Mouse (Mus musculus): ENCODE measurements around the gene Rab5c. TPM values are rescaled to one million over a fixed set of nuclear protein-coding genes. Genes with fewer than 3 reads are reported as not detected.
A peak's percentile ranks its signal among the peaks of the same experiment; 100 is the strongest.

The Rab5c gene
- polyA plus RNA-seq, 1 experiment = 445 TPM

GRCm38 (mm10) chr11:100775921-100776320 is 37.9 kb upstream of the Rab5c start:
- Histone ChIP-seq H3K4me3 (ENCODE audit: insufficient read depth, low read depth, low read length) (no peak overlapping the region), H3K27me3 (replicated peaks; ENCODE audit: control insufficient read depth, insufficient read depth, low read length) (no peaks in the 10 kb centered on the region), H3K4me1 (ENCODE audit: control insufficient read depth, insufficient read depth, low read length) (peaks cover 4% of the 10 kb centered on the region; the same call in 1 of the 2 replicates), H3K27ac (ENCODE audit: insufficient read depth, low read depth, low read length) (no peak overlapping the region), H3K36me3 (ENCODE audit: control insufficient read depth, insufficient read depth, low read length) (no peaks in the 10 kb centered on the region)
- TF ChIP-seq POLR2A (IDR thresholded peaks at IDR 0.05; ENCODE audit: low read depth, low read length) (no peak), CTCF (conservative IDR thresholded peaks at IDR 0.05; ENCODE audit: insufficient read depth, insufficient read length, low read depth, low read length) (no peak)
- WGBS = 87% methylated on average over 10 of the region's 10 CpGs
- no peak for DNase-seq

- no peak for TF ChIP-seq POLR2A (IDR thresholded peaks at IDR 0.05; ENCODE audit: low read depth, low read length)
- no peak for TF ChIP-seq CTCF (conservative IDR thresholded peaks at IDR 0.05; ENCODE audit: insufficient read depth, insufficient read length, low read depth, low read length)
Observed at GRCm38 (mm10) chr11:100774261-100774660, 36.2 kb upstream of the Rab5c start.

DNA sequence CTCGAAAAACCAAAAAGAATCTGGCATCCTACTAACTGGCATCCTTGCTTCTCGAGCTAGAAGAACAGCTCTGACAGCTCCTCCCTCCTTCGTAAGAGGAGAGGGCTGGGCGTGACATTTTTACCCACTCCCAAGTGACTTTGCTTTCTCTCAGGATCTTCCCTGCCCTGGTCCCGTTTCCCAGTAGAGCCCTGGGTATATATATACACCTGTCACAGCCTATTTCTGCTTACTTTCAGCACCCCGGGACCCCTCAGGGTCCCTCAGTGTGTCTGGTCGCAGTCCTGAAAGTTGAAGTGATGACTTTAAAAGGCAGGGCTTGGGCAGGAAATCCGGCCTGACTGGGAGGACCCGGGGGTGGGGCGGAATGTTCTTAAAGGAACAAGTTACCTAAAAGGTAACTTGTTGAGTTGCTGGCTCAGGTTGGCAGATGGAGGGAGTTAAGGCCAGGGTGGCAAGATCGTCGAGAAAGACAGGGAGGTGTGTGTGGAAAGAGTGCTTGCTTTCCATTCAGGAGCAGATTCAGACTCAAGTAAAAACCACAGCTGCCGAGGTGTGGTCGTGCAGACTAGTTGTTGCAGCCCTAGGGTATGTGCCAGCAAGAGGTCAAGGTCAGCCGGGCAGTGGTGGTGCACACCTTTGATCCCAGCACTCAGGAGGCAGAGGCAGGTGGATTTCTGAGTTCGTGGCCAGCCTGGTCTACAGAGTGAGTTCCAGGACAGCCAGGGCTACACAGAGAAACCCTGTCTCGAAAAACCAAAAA is 32.8 kb upstream of the Rab5c start, which contains the start of gene Ghdc:
Gene Ghdc (minus strand): TSS at position 312 of the 763 bp plus-strand sequence.
- Histone ChIP-seq H3K36me3 (ENCODE audit: control insufficient read depth, insufficient read depth, low read length) (no peaks in the 10 kb centered on the region), H3K27me3 (replicated peaks; ENCODE audit: control insufficient read depth, insufficient read depth, low read length) (no peaks in the 10 kb centered on the region), H3K27ac (ENCODE audit: insufficient read depth, low read depth, low read length) (peak within 1 kb of the TSS; percentile 93), H3K4me3 (ENCODE audit: insufficient read depth, low read depth, low read length) (peak within 1 kb of the TSS; percentile 84), H3K4me1 (ENCODE audit: control insufficient read depth, insufficient read depth, low read length) (peaks cover 19% of the 10 kb centered on the region; the same call in 1 of the 2 replicates)
- 9% methylated on average over 17 of the region's 17 CpGs for WGBS
- no peak for TF ChIP-seq CTCF (conservative IDR thresholded peaks at IDR 0.05; ENCODE audit: insufficient read depth, insufficient read length, low read depth, low read length)
- TF ChIP-seq POLR2A (IDR thresholded peaks at IDR 0.05; ENCODE audit: low read depth, low read length) = no peak
- peak; percentile 95 for DNase-seq

More at GRCm38 (mm10) chr11:100774261-100774660, 36.2 kb upstream of the Rab5c start:
- no peaks in the 10 kb centered on the region for H3K36me3 ChIP-seq (ENCODE audit: control insufficient read depth, insufficient read depth, low read length)
- 88% methylated on average over 4 of the region's 4 CpGs for WGBS
- H3K27ac ChIP-seq (ENCODE audit: insufficient read depth, low read depth, low read length) = no peak overlapping the region
- H3K4me3 ChIP-seq (ENCODE audit: insufficient read depth, low read depth, low read length) = no peak overlapping the region
- no peaks in the 10 kb centered on the region for H3K27me3 ChIP-seq (replicated peaks; ENCODE audit: control insufficient read depth, insufficient read depth, low read length)
- no peak for DNase-seq
- peaks cover 12% of the 10 kb centered on the region; the same call in 1 of the 2 replicates for H3K4me1 ChIP-seq (ENCODE audit: control insufficient read depth, insufficient read depth, low read length)

- Histone ChIP-seq H3K4me1 (ENCODE audit: control insufficient read depth, insufficient read depth, low read length) (peaks cover 19% of the 10 kb centered on the region; the same call in 1 of the 2 replicates), H3K36me3 (ENCODE audit: control insufficient read depth, insufficient read depth, low read length) (no peaks in the 10 kb centered on the region), H3K27me3 (replicated peaks; ENCODE audit: control insufficient read depth, insufficient read depth, low read length) (no peaks in the 10 kb centered on the region), H3K4me3 (ENCODE audit: insufficient read depth, low read depth, low read length) (peak overlapping the region; percentile 84), H3K27ac (ENCODE audit: insufficient read depth, low read depth, low read length) (no peak overlapping the region)
- DNase-seq = no peak
- 36% methylated on average over 6 of the region's 6 CpGs for WGBS
- no peak for TF ChIP-seq CTCF (conservative IDR thresholded peaks at IDR 0.05; ENCODE audit: insufficient read depth, insufficient read length, low read depth, low read length)
- no peak for TF ChIP-seq POLR2A (IDR thresholded peaks at IDR 0.05; ENCODE audit: low read depth, low read length)
Observed at GRCm38 (mm10) chr11:100769980-100770379, 32.0 kb upstream of the Rab5c start.

DNA sequence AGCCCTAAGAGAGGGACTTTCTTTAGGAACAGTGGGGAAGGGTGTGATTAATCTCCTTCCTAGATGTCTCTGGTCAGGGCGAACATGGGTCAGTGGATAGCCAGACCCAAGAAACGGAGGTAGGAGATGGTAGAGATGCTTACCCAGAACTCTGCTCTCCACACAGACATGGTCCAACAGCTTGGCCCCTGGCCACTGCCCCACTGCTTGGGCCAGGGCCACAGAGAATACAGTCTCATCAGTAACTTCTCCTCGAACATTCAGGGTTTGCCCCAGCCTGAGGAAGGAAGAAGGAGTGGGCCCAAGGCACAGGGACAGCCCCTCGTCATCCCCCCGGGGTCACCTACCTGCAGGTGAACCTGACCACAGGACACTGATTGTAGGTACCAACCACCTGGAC is 29.9 kb upstream of the Rab5c start:
- Histone ChIP-seq H3K4me3 (ENCODE audit: insufficient read depth, low read depth, low read length) (no peak overlapping the region), H3K27me3 (replicated peaks; ENCODE audit: control insufficient read depth, insufficient read depth, low read length) (no peaks in the 10 kb centered on the region), H3K27ac (ENCODE audit: insufficient read depth, low read depth, low read length) (no peak overlapping the region), H3K4me1 (ENCODE audit: control insufficient read depth, insufficient read depth, low read length) (peaks cover 19% of the 10 kb centered on the region; the same call in 1 of the 2 replicates), H3K36me3 (ENCODE audit: control insufficient read depth, insufficient read depth, low read length) (no peaks in the 10 kb centered on the region)
- no peak for TF ChIP-seq CTCF (conservative IDR thresholded peaks at IDR 0.05; ENCODE audit: insufficient read depth, insufficient read length, low read depth, low read length)
- TF ChIP-seq POLR2A (IDR thresholded peaks at IDR 0.05; ENCODE audit: low read depth, low read length) = no peak
- peak; percentile 80 for DNase-seq
- WGBS = 75% methylated on average over 5 of the region's 5 CpGs

- Histone ChIP-seq H3K27me3 (replicated peaks; ENCODE audit: control insufficient read depth, insufficient read depth, low read length) (no peaks in the 10 kb centered on the region), H3K4me1 (ENCODE audit: control insufficient read depth, insufficient read depth, low read length) (peaks cover 19% of the 10 kb centered on the region; the same call in 1 of the 2 replicates), H3K27ac (ENCODE audit: insufficient read depth, low read depth, low read length) (no peak overlapping the region), H3K36me3 (ENCODE audit: control insufficient read depth, insufficient read depth, low read length) (no peaks in the 10 kb centered on the region), H3K4me3 (ENCODE audit: insufficient read depth, low read depth, low read length) (no peak overlapping the region)
- peak; percentile 85 for DNase-seq
- 60% methylated on average over 9 of the region's 9 CpGs for WGBS
- TF ChIP-seq POLR2A (IDR thresholded peaks at IDR 0.05; ENCODE audit: low read depth, low read length) (no peak), CTCF (conservative IDR thresholded peaks at IDR 0.05; ENCODE audit: insufficient read depth, insufficient read length, low read depth, low read length) (no peak)
Observed at GRCm38 (mm10) chr11:100766726-100767125, 28.7 kb upstream of the Rab5c start.

GRCm38 (mm10) chr11:100762831-100763230 is 24.8 kb upstream of the Rab5c start, which contains the start of gene Hcrt:
Hcrt (minus strand) TSS chr11:100762931.
- Histone ChIP-seq H3K27ac (ENCODE audit: insufficient read depth, low read depth, low read length) (no peak within 1 kb of the TSS), H3K4me1 (ENCODE audit: control insufficient read depth, insufficient read depth, low read length) (peaks cover 7% of the 10 kb centered on the region; the same call in 1 of the 2 replicates), H3K36me3 (ENCODE audit: control insufficient read depth, insufficient read depth, low read length) (no peaks in the 10 kb centered on the region), H3K27me3 (replicated peaks; ENCODE audit: control insufficient read depth, insufficient read depth, low read length) (no peaks in the 10 kb centered on the region), H3K4me3 (ENCODE audit: insufficient read depth, low read depth, low read length) (peak within 1 kb of the TSS; percentile 55)
- no peak for TF ChIP-seq CTCF (conservative IDR thresholded peaks at IDR 0.05; ENCODE audit: insufficient read depth, insufficient read length, low read depth, low read length)
- TF ChIP-seq POLR2A (IDR thresholded peaks at IDR 0.05; ENCODE audit: low read depth, low read length) = no peak
- WGBS = 77% methylated on average over 7 of the region's 7 CpGs
- DNase-seq = no peak
